Mouse (Mus musculus) cerebral cortex, adult 2 months (tissue): Measurements from ENCODE around the gene Fbf1.

Experiments used
- WGBS: fragments of 180-500 bp; shearing (Covaris S2); methylation state at CpG from one replicate; pipeline ENCODE4 v1.1.7; 2018; 5-methylcytosine and 5-hydroxymethylcytosine counted together

Gene Fbf1

GRCm38 (mm10) chr11:116178411-116179121, 10.6 kb upstream of the Fbf1 start:
- WGBS = 65% methylated on average over 20 of the region's 20 CpGs

DNA sequence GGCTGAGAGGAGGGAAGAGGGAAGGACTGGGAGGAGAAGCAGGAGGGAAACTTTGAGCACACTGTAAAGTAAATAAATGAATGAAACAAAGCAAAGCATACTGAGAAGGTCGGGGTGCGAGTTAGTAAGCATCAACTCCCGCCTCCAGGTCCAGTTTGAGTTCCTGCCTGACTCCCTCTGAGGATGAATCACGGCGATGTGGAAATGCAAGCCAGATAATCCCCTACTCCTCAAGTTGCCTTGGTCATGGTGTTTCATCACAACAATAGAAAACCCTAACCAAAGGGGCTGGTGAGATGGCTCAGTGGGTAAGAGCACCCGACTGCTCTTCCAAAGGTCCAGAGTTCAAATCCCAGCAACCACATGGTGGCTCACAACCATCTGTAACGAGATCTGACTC, 8.0 kb upstream of the Fbf1 start:
- whole genome bisulfite sequencing = 72% methylated on average over 7 of the region's 7 CpGs

DNA sequence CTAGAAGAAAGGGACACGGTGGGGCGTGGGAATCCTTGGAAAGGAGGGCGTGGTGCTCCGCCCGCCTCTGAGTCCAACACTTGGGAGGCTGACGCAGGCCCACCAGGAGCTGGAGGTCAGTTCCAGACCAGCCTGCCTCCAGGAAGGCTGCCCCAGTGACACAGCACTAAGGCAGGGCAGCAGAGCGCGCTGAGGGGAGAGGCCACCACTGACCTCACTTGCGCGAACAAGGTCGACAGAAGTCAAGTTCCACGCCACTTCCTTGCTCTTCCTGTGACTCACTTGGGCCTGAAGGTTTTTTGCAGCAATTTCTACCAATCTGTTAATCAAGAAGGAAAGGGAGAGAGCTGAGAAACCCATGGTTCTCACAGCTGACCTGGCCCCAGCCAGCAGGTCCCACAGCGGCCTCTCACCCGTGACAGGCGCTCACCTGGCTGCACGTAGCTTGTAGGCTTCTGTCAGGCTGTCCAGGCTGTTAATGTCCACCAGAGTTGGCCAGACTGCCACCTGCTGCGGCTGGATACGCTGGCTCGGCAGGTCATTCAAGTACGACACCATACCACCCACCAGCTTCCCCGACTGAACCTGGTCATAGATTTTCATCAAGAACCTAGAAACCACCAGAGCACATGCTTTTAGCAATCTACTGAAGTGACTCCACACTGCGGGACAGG, 6.9 kb upstream of the Fbf1 start:
- WGBS = 93% methylated on average over 22 of the region's 22 CpGs

DNA sequence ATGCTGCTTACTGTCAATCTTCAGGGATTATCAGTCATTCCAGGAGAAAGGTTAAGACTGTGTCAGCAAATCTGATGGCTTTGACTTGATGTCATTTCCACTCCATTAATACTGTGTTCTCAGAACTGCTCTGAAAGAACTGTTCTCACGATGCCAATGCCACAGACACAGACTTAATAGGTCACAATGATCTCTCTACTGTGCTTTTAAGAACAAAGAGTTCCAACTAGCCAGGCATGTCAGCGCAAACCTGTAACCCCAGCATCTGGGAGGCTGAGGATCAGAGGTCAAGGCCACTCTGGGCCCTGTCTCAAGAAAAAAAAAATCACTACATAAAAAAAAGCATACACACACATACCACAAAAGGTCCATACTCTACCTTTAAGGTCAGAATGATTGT, 4.0 kb upstream of the Fbf1 start:
- 86% methylated on average over 2 of the region's 2 CpGs for WGBS

GRCm38 (mm10) chr11:116170003-116170800, 2.2 kb upstream of the Fbf1 start:
- WGBS = 85% methylated on average over 5 of the region's 5 CpGs

GRCm38 (mm10) chr11:116169214-116169613, 1.2 kb upstream of the Fbf1 start:
- WGBS = 67% methylated on average over 3 of the region's 3 CpGs

- WGBS = 6% methylated on average over 6 of the region's 6 CpGs
Observed at GRCm38 (mm10) chr11:116167232-116167631, 734 bp downstream of the Fbf1 start.

DNA sequence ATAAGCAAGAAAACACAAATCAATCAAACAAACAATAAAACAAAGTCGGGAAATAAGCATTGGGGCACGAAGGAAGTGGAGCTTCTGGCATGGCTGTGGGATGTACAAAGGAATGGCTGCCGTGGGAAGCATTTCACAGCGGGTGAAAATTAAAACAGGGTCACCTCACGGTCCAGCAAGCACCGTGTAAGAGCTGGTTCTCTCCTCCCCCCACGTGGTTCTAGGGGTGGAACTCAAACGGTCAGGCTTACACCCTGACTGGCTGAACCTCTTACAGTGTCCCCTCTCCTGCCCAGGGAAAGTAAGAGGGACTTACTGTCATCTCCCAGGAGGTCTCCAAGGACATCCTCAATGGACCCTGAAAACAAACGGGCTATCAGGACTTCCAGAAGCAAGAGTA, 5.0 kb downstream of the Fbf1 start:
- WGBS = 35% methylated on average over 9 of the region's 9 CpGs

- 40% methylated on average over 10 of the region's 10 CpGs for WGBS
Observed at GRCm38 (mm10) chr11:116162146-116162545, 5.8 kb downstream of the Fbf1 start.

- 81% methylated on average over 12 of the region's 12 CpGs for WGBS
Observed at GRCm38 (mm10) chr11:116161312-116161711, 6.7 kb downstream of the Fbf1 start.

DNA sequence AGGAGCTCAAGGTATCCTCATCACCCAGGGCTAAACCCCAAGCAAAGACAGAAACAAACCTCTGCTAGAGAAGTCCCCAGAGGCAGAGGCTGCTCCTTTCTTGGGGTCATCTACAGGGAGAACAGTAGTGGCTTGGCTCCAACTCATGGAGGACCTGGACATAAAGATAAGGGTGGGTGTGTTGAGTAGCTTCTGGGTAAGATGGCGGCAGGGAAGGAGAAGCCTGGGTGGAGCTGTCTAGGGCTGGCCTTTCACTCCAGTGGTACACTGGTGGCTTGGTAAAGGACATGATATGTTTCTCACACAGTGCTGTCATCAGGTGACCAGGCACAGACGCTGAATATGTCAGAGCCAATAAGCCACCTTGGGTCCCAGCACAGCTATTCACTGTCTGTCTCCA, 17.0 kb downstream of the Fbf1 start:
- WGBS = 98% methylated on average over 2 of the region's 2 CpGs

GRCm38 (mm10) chr11:116149341-116149740, 18.6 kb downstream of the Fbf1 start:
- 73% methylated on average over 6 of the region's 6 CpGs for WGBS

GRCm38 (mm10) chr11:116148761-116149221, 19.2 kb downstream of the Fbf1 start:
- 44% methylated on average over 20 of the region's 20 CpGs for WGBS

GRCm38 (mm10) chr11:116146294-116146985, 21.5 kb downstream of the Fbf1 start:
- whole genome bisulfite sequencing = 33% methylated on average over 25 of the region's 25 CpGs

DNA sequence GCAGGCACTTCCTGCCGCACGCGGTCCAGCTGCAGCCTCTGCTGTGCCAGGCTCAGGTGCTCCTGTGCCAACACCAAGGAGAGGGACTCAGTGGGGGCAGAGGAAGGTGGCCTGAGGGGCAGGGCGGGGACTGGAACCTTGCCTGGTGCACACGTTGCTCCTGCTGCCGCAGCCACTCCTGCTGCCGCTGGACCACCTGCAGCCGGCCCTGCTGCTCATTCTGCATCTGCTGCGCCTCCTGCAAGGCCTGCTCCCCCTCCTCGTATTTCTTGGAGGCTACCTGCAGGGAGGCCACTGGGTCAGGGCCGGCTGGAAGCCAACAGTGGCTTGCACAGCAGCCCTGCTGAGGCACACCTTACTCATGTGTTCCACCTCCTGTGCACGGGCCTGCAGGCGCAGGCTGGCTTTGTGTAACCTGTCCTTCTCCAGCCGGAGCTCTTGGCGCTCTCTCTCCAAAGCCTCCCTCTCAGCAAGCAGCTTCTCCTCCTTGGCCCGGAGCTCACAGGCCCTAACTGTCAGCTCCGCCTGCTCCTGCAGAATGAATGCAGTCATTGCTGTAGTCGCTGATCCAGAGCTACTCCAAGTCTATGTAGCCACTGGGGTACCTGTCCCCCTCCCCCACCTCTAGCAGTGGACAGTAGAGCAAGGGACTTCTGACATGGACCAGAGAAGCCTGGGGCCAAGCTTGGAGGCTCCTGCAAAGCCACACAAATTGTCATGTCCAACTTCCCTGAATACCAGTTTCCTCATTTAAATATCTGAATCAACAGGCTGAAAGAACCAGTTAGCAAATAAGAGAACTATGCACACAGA, 22.3 kb downstream of the Fbf1 start:
- 53% methylated on average over 18 of the region's 18 CpGs for WGBS

DNA sequence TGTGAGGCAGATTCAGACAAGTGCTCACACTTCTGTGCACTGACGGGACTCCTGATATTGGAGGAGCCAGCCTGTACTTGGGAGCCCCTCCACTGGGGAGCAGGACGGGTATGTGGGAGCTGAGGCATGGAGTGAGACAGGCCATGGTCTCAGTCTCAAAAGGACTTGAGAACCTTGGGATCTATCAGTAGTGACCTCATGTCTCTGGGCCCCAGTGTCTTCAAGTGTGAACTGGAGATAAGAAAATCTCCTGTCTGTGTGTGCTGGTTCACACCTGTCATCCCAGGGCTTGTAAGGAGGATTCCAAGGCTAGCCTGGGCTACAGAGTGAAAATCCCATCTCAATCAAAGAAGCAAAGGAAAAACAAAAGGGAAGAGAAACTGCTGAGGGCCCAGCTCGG, 24.5 kb downstream of the Fbf1 start:
- WGBS = 95% methylated on average over 3 of the region's 3 CpGs

- 74% methylated on average over 10 of the region's 10 CpGs for WGBS
Observed at GRCm38 (mm10) chr11:116142211-116142991, 25.6 kb downstream of the Fbf1 start.

- under 1% methylated on average over 60 of the region's 60 CpGs for WGBS
Observed at GRCm38 (mm10) chr11:116138468-116139138, 29.4 kb downstream of the Fbf1 start, which contains the start of gene Mrpl38. Gene Mrpl38 (minus strand): TSS chr11:116138868.

- WGBS = 1% methylated on average over 20 of the region's 20 CpGs
Observed at GRCm38 (mm10) chr11:116138096-116138467, 29.9 kb downstream of the Fbf1 start.

GRCm38 (mm10) chr11:116134171-116134570, 33.8 kb downstream of the Fbf1 start:
- 88% methylated on average over 10 of the region's 10 CpGs for WGBS
